Mouse (Mus musculus): ENCODE results near the gene Rbm3.

Gene Rbm3

GRCm38 (mm10) chrX:8145153-8145991 is at the start of gene Rbm3:
Gene Rbm3, minus strand, starts transcription at chrX:8145880.
- DNase-seq: peak; percentile 90

GRCm38 (mm10) chrX:8193419-8193723 is 47.7 kb upstream of the Rbm3 start, which contains the start of gene Ebp:
Gene Ebp, minus strand, starts transcription at chrX:8193512.
- no peak for DNase-seq

DNA sequence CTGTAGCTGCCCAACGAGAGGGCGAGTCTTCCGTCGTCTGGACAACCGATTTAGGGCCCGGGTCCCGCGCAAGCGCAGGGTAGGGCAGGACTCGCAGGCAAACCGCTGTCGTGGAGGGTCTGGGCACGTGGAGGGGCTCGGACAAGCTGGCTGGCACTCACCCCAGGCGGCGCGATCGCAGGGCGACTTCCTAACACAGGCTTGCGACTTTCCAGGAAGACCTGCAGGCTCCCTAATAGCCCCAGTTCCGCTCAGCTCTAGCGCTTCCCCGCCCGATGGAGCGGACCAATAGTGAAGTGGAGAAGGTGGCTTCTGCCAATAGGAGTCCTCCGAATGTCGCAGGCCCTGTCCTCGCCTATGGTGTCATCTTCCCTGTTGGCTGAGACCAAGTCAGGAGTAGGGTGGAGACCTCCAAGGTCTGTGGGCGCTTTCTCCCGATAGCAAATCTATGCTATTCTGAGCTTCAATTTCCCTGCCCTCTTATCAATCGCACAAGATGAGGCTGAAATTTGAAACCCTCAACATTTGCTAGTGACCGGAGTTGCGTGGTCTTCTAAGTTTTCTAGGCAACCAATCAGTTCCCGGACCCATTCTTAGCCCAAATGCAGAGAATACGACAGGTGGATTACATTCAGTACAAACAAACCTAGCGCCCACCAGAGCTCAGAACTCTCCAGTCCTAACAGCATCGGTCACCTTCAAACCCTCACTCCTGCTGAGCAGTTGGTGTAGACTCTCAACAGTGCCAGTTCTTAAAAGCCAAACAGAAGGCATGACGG is 47.1 kb upstream of the Rbm3 start:
- DNase-seq: peak; percentile 86

DNA sequence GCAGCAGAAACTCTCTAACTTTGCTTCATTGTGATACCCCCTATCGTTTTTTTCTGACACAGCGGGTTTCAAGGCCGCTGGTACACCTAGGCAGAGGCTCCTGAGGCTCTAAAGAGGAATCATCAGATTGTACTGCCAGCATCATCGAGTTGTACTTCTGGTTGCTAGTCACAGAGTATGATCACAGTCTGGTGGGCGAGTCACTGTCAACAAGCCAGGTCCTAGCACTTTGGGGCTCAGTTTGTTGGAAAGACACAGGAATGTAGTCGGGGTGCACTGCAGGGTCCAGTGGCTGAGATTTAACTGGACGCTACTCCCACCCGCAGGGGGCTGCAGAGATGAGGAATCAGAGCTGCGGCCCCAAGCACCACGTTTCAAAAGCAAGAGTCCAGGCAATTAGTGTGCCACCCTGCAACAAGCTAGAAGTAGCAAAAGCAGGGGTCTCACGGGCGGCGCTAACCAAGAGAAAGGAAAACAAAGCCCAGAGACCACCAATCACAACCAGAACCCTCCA is 46.5 kb upstream of the Rbm3 start:
- DNase-seq: peak; percentile 4

DNA sequence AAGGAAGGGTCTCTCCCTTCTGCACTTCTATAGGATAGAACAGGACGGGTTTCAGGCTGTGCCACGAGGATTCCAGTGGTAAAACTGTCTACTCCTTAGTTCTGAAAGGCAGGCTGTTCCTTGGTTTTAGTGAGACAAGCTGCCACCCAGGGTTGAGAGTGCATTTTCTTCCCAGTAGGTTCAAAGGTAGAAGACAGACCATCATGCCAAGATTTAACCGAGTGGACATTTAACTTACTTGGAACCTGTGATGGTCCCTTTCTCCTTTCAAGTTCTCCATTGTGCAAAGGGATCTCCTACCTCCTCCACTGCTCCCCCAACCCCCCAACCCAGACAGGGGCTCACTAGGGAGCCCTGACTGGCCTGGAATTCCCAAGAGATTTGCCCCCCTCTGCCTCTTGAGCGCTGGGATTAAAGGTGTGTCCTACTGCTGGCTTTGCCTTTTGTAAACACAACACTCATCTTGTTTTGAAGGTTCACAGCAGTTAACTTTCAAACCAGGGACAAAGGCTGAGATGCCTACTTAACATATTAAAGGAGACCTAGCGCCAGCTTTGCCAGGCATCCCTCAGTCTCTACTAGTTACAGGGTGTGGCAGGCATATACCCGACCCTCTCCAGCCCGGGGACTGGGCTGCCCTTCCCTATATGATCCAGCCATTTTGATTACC is 37.3 kb upstream of the Rbm3 start:
- DNase-seq: peak; percentile 6

- DNase-seq: no peak
These were observed 34.0 kb upstream of the Rbm3 start for GRCm38 (mm10) chrX:8179646-8180045.

DNA sequence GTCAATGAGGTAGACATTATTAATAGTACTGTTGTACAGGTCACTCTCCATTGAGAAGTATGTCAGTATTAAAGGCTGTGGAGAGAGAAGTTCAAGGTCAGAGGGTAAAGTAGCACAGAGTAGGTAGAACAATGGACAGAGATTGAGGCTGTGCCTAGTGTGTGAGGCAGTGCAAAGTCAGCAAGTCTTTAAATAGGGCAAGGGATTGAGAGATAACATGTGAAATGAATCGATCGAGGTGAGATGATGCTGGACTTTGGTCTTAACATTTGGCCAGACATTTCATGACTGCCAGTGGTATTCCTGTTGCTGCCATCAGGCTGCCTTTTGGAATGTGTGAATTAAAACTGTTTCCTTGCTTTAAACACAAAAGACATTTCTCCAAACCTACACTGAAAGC is 33.2 kb upstream of the Rbm3 start:
- DNase-seq: no peak

DNA sequence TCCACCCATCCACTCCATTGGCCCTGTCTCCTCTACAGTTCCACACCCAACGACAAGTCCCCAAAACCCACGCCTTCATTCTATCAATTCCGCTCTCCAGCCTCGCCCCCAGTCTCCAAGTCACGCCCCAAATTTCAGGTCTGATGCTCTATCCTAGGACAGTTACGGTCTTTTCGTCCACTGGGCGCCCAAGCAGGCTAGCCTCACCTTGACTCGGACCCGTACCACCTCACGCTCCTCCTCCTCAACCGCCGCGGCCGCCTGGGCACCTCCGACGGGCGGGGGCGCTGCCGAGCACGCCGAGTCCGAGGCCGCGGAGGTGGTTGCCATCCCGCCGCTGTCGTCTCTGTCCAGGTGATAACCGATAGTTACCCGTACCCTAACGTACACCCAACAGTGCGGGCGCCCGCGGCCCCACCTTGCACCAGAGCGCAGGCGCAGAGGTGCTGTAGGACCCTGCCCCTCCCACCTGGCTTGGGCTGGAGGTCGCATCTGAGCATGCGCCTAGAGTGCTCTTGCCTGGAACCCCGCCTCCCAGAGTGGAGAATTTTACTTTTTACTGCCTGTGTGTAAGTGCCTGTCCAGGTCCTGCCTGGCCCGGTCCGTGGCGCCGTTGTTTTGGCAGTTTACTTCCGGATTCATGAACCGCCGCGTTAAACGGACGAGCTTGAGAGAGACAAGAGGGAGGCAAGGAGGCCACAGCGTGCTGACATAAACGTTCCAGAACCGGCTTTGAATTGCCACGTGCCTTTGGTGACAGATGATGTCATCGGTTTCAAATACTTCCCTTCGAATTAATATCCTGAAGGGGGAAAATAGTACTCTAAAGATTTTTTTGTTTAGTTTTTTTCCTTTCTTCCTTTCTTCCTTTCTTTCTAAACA is 30.1 kb upstream of the Rbm3 start, which contains the start of gene Tbc1d25:
TSS of gene Tbc1d25 (minus strand) at position 678 of the 882 bp plus-strand sequence.
- DNase-seq: peak; percentile 93

DNA sequence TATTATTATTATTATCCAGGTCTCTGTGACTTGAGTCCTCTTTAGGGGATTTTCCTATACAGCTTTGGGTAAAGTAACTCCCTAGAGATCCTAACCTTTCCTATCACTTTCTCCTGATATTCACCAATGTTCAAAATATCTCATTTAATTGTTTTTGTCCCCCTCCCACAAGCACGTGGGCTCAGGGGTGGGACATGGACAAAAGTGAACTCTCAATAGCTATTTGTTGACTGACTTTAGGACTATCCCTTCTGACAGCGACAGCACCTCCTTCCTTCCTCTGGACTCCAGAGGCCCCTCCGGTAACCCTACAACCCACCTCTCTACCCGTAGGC is 29.5 kb upstream of the Rbm3 start:
- DNase-seq: no peak

DNA sequence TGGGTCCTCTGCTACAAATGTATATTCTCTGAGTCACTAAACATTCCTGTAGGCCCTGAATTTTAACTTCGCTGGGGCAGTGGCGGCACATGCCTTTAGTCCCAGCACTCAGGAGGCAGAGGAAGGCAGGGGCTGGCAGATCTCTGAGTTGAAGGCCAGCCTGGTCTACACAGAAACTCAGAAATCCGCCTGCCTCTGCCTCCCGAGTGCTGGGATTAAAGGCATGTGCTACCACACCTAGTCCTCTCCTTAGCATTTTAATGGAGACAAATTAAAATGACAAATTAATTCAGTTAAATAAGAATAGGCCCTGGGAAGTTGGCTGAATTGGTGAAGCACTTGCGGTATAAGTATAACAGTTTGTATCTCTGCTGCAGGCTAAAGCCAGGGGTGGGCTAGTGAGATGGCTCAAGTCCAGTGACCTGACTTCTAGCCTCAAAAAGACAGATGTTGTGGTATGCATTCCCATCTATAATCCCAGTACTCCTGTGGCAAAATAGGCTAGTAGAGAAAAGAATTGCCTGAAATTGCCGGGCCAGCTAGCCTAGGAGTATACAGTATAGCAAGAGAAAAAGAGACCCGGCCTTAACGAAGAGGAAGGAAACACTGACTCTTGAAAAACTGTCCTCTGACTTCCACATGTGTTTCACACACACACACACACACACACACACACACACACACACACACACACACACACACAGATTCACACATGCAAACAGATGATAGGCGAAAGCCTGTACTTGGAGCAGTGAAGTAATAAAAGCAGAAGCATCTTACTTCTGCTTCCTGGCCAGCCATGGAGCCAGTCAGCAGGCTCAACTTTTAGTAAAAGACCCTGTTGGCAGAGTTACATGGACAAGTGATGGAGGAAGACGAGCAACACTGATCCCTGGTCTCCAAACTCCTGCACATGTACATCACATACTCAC is 22.3 kb upstream of the Rbm3 start:
- DNase-seq: no peak

- no peak for DNase-seq
These were observed 18.8 kb upstream of the Rbm3 start for GRCm38 (mm10) chrX:8164471-8164870.

DNA sequence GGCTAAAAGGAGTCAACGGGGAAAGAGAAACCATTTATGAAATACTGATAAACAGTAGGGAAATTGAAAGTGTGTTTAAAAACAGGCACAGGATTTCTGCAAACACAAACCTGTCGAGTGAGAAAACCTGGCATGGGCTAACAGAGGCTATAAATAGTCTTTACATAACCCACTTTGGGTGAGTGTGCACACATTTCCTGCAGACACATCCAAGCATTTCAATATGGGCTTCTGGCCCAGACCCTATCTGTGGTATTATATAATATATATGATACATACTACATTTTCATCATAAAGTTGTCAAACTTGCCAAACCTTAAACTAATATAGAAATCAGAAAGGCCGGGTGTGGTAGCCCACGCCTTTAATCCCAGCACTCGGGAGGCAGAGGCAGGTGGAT is 17.4 kb upstream of the Rbm3 start:
- DNase-seq: no peak

GRCm38 (mm10) chrX:8143750-8144149 is 1.9 kb downstream of the Rbm3 start:
- DNase-seq: peak; percentile 12

DNA sequence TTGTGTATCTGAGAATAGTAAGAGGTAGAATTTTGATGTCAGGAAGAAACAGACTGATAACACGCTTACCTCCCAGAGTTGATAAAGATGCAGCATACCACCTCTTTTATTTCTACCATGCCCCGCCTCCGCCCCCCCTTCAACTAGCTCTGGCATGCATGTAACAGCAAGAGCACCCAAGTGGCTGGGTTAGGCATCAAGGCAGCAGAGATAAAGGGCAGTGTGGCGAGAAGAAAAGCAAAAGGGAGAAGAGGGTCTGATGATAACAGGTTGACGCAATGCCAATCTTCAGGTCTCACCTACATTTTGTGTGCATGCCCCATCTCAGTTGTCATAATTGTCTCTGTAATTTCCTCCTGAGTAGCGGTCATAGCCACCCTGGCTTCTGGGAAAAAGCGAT is 2.7 kb downstream of the Rbm3 start:
- DNase-seq: no peak

DNA sequence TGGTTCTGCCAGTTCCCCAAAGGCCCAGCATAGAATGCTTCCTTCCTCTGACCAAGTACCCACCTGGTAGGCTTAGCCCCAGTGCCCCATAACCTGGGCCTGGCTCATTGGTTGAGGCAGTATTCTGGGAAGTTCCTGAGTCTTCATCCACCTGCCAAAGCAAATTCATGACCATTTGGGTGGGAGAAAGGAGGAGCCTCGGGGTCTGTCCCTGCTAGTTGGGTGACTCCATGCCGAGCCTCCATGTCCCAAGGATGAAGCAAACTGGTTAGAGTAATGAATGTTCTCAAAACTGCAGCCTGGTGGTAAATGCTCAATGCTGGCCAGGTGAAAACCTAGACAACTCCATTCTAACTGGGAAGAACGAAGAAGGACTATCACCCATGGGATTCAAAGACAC is 4.6 kb downstream of the Rbm3 start:
- DNase-seq: no peak

GRCm38 (mm10) chrX:8140446-8140845 is 5.2 kb downstream of the Rbm3 start:
- no peak for DNase-seq

DNA sequence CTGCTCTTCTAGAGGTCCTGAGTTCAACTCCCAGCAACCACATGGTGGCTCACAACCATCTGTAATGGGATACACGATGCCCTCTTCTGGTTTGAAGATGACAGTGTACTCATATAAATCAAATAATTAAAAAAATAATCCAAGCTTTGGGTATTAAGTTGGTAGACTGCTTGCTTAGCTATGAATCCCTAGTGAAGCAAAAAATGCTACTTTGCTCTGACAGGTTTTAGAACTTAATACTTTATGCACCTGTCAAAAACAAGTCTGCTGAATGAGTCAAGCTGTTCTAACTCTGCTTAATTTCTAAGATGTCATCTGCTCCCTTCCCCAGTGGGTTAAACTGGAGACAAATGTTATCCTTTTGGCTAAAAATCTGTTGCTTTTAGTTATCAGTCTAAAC is 6.2 kb downstream of the Rbm3 start:
- DNase-seq: no peak

DNA sequence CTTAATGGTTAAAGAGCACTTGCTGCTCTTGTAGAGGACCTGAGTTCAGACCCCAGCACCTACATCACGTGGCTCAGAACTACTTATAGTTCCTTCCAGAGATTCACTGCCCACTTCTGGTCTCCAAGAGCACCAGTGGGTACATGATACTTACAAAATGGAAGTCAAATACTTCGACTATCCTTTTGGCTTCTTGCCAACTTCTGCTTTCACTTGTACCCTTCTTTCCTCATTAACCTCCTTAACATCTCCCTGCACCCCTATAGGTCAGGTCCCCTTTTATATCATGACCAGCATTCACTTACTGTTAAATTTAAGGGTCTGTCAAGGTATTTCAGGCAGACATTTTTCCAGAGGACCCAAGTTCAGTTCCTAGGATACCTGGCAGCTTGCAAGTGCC is 9.8 kb downstream of the Rbm3 start:
- DNase-seq: no peak

GRCm38 (mm10) chrX:8132017-8132976 is 13.4 kb downstream of the Rbm3 start, which contains the start of gene Wdr13:
Gene Wdr13, minus strand, starts transcription at chrX:8132892.
- peak; percentile 94 for DNase-seq

DNA sequence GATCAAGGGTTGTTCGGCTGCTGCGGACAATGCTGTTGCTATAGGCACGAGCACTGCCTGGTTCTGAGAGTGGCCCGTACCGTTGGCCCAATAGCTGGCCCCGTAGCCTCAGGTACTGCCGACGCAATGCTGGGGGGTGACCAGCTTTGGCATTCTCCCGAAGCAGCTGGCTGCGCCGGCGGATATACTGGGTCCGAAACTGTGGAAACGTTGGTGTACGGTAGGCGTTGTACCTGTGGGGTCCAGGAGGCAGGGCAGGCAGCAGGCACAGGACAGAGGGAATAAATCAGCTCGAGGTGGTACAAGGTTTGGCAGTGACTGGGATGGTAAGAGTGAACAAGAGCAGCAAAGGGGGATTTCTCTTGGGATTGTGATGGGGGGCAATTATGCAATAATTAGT is 14.3 kb downstream of the Rbm3 start:
- DNase-seq: no peak
